Mouse (Mus musculus) cerebral cortex, adult 2 months (tissue): ENCODE measurements around the gene Kazn.

Source experiments
- WGBS: fragments of 180-500 bp; shearing (Covaris S2); methylation state at CpG from one replicate; pipeline ENCODE4 v1.1.7; 2018; 5-methylcytosine and 5-hydroxymethylcytosine counted together

Kazn gene

GRCm38 (mm10) chr4:142163862-142164261 is 75.3 kb downstream of the Kazn start:
- WGBS = 80% methylated on average over 3 of the region's 3 CpGs

- 83% methylated on average over 9 of the region's 9 CpGs for WGBS
These were observed 76.5 kb downstream of the Kazn start for GRCm38 (mm10) chr4:142162729-142163128.

- 94% methylated on average over 2 of the region's 2 CpGs for WGBS
These were observed 77.1 kb downstream of the Kazn start for GRCm38 (mm10) chr4:142162102-142162501.

- WGBS = 53% methylated on average over 8 of the region's 8 CpGs
These were observed 79.2 kb downstream of the Kazn start for GRCm38 (mm10) chr4:142160041-142160440.

GRCm38 (mm10) chr4:142156506-142156905 is 82.7 kb downstream of the Kazn start:
- 59% methylated on average over 5 of the region's 5 CpGs for WGBS

- WGBS = 83% methylated on average over 11 of the region's 11 CpGs
These were observed 85.0 kb downstream of the Kazn start for GRCm38 (mm10) chr4:142154246-142154645.

GRCm38 (mm10) chr4:142153526-142153925 is 85.7 kb downstream of the Kazn start:
- 17% methylated on average over 2 of the region's 2 CpGs for WGBS

GRCm38 (mm10) chr4:142152733-142153422 is 86.3 kb downstream of the Kazn start:
- WGBS = 64% methylated on average over 8 of the region's 8 CpGs

- WGBS = 71% methylated on average over 2 of the region's 2 CpGs
These were observed 89.1 kb downstream of the Kazn start for GRCm38 (mm10) chr4:142150086-142150485.

GRCm38 (mm10) chr4:142149202-142149601 is 90.0 kb downstream of the Kazn start:
- 95% methylated on average over 9 of the region's 9 CpGs for WGBS

GRCm38 (mm10) chr4:142147671-142148070 is 91.5 kb downstream of the Kazn start:
- whole genome bisulfite sequencing = 96% methylated on average over 10 of the region's 10 CpGs

GRCm38 (mm10) chr4:142144096-142144495 is 95.1 kb downstream of the Kazn start:
- 49% methylated on average over 5 of the region's 5 CpGs for WGBS

- 92% methylated on average over 6 of the region's 6 CpGs for WGBS
These were observed 95.9 kb downstream of the Kazn start for GRCm38 (mm10) chr4:142143290-142143689.

GRCm38 (mm10) chr4:142139729-142140128 is 99.5 kb downstream of the Kazn start:
- 93% methylated on average over 5 of the region's 5 CpGs for WGBS

- WGBS = 55% methylated on average over 9 of the region's 9 CpGs
These were observed 100.7 kb downstream of the Kazn start for GRCm38 (mm10) chr4:142138356-142139099.

- WGBS = 89% methylated on average over 10 of the region's 10 CpGs
These were observed 102.3 kb downstream of the Kazn start for GRCm38 (mm10) chr4:142136766-142137503.

GRCm38 (mm10) chr4:142135515-142135914 is 103.7 kb downstream of the Kazn start:
- 90% methylated on average over 2 of the region's 2 CpGs for WGBS

- WGBS = 80% methylated on average over 5 of the region's 5 CpGs
These were observed 109.0 kb downstream of the Kazn start for GRCm38 (mm10) chr4:142130162-142130561.

GRCm38 (mm10) chr4:142127275-142127788 is 111.9 kb downstream of the Kazn start:
- WGBS = 93% methylated on average over 6 of the region's 6 CpGs

GRCm38 (mm10) chr4:142126641-142127274 is 112.4 kb downstream of the Kazn start:
- WGBS = 69% methylated on average over 10 of the region's 10 CpGs

GRCm38 (mm10) chr4:142121164-142121563 is 118.0 kb downstream of the Kazn start:
- WGBS = 79% methylated on average over 1 of the region's 1 CpGs

GRCm38 (mm10) chr4:142118522-142118921 is 120.7 kb downstream of the Kazn start:
- 49% methylated on average over 7 of the region's 7 CpGs for WGBS
